Mouse (Mus musculus) yolk sac, embryonic 10.5 days (tissue): Measurements from ENCODE around the gene Fam173b.

Experiments
- DNase-seq: peaks from one replicate; pipeline ENCODE4 v3.0.0-alpha.2; 2017; ENCODE audit warnings: low spot score

Fam173b gene

DNA sequence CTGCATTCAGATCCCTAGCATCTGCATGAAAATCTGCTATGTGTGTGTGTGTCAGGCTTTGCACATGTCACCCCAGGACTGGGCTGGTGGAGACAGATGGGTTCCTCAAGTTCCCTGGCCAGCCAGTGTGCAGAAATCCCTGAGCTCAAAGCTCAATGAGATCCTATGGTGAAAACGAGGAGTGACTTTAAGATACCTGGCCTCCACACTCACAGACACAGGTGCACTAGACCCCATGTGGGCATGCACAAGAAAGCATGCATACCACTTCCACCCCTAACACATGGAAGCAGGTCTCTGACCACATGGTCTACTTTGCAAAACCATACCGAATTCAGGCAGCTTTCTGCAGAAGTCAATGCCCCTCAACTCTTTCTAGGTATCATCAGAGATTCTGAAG, 13.9 kb upstream of the Fam173b start:
- DNase-seq: no peak

DNA sequence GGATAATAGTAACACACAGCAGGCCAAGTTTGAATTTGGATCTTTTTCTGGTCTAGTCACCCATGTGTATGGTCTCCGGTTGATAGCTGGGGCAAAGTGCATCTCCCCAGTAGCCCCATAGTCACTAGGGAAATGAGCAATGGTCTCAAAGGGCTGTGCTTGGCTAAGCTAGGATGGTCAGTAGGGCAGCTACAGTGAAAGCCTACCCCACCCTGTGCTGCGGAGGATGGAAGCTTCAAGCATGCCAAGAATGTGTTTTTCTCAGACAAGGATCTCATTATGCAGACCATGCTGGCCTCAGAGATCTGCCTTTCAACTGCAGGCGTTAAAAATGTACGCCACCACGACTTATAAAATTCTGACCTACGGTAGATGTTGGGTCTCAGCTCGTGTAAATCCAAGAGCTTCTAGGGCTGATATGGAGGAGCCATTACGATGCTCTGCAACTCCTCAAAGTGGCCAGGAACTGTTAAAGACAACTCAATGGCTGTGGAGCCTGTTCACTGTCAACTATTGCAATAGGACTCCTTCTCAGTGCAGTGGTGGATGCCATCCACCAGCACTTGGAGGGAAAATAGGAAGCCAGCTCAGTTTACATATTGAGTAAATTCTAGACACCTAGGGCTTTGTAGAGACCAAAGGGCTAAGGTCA, 12.5 kb upstream of the Fam173b start:
- DNase-seq: peak; percentile 57

DNA sequence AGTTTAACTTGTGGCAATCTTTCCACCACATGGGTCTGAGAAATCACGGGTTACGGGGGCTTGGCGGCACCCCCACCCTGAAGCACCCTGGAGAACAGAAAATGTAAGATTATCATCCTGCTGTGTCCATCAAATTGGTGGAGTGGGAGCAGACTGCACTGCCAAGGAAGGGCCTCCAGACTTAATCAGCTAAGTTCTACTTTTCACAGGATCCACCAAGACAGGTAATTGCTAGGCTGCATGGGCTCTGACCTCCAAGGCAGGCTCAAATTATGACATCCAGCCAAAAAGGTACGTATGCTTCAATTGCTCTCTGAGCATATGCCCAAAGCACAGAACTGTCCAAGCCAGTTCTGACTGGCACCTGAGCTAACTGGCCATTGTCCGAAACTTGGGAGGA, 11.5 kb upstream of the Fam173b start:
- DNase-seq: no peak

DNA sequence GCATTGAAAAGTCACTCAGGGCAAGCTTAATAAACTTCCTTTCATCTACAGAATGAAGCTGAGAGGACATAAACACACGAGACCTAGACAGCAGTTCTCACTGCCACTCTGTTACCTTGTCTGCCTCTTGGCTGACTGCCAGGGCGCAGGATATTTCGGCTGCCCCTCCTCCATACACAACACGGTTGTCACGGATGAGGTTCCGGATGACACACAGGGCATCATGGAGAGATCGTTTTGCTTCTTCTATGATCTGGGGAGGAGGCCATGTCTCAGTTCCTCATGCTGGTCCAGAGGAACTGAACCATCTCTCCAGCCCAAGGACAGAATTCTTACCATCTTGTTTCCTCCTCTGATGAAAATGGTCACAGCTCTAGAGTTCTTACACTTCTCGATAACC, 9.1 kb upstream of the Fam173b start:
- no peak for DNase-seq

DNA sequence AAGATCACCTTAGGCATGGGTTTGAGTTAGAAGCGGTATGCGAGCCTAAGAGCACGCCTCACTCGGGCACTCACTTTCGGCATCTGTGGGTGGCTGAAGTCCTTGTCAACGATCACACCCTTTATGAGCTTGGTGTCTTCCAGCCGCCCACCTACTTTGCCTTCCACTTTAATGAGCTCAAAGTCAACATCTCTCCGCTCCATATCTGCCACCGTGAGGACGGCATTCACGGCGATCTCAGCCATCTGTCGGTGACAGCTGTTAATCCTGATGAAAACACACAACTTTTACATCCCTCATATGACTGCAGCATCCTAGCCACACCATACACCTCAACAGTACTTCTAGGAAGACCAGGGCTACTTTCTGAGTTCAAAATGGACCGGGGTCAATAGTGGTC, 7.4 kb upstream of the Fam173b start:
- no peak for DNase-seq

DNA sequence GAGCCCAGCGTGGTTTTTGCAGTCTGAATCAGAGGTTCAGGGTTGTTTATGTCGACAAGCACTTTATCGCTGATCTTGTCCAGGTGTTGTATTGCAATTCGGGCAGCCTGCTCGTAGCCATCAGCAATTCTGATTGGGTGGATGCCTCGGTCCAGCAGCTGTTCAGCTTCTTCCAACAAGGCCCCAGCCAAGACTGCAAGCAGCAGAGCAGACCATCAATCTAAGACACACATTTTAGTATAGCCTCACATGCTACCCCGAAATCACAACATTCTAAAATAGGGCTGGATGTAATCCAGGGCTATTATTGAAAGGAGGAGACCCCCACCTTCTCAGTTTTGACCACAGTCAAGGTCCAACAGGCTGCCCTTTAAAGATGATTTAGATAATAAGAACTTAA, 6.0 kb upstream of the Fam173b start:
- no peak for DNase-seq

DNA sequence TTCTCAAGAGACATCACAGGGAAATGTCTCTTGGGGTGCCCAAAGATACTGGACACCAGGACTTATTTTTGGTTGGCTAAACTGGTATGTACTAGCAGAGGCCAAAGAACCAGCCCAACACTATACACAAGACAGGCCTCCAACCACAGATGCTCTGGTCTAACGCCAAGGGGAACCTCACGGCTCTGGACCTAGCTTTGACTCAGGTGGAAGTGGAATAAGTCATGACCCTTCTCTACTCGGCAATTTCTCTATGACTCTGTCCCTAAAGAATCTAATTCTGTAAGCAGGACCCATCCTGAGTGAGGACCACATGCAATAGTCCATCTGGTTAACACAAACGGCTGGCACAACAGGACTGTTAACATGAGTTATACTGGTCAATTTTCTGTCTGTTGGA, 1.8 kb upstream of the Fam173b start:
- no peak for DNase-seq

DNA sequence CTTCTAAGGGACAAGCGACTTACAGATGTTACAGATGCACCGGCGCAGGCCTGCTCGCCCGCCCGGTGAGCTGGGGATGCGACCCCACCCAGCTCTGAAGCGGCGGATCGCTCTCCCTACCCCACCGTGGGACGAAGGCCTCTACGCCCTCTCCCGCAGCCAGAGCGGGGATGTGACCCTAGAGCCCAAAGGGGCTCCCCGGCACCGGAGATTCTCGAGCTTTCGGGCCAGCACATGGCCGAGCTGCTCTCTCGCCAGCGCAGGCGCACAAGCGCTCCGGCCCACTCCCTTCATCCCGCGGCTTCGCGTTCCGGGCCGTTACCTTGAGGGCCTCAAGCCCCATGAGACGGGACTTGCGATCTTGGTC, 390 bp upstream of the Fam173b start:
- no peak for DNase-seq

DNA sequence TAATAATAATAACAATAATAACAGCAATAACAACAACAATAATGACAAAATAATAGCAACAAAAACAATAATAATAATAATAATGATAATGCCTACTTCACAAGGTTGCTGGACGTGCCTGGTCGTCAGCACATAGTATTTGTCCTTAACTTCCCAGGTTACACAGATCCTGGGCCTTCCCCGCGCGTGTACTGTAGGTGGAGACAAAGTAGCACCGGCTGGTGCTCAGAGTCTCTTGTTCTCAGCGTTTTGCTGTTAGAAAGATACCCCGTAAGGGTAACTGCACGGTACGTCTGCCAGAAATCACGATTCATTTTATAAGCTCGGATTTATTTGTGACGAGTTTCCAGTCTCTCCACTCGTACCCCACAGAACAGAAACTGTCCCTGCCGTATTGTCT, 774 bp downstream of the Fam173b start:
- peak; percentile 64 for DNase-seq

DNA sequence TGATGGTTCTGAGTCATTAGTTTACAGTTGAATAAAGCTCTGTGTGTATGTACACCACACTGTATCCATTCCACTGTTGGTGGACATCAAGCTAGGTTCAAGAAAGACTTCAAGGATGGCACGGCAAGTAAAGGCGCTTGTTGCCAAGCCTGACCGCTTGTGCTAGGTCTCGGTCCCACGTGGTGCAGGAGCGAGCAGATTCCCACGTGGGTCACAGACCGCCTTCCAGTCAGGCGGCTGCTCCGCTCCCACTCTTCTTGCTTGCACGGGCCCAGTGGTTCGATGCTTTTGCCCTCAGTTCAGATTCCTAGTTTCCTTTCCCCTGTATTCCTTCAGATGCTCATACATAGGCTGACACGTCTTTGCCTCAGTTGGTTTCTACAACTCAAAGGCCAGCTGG, 1.5 kb downstream of the Fam173b start:
- no peak for DNase-seq

DNA sequence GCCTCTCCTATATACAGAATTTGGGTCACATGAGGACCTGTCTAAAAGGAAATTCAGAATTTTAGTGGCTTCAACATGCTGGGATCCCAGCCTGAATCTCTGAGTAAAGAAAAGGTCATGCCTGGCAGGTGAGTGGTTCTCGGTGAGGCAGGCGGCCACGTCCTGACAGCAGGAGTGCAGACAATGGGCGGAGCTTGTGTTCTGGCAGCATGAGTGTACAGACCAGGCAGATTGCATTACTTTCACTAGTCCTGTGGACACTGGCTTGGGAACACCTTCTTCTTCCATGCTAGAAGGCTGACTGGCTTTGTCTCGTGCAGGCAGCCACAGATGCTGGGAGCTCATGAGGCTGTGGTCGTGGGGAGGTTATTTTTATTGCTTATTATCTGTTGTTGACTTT, 5.2 kb downstream of the Fam173b start:
- DNase-seq: peak; percentile 39

DNA sequence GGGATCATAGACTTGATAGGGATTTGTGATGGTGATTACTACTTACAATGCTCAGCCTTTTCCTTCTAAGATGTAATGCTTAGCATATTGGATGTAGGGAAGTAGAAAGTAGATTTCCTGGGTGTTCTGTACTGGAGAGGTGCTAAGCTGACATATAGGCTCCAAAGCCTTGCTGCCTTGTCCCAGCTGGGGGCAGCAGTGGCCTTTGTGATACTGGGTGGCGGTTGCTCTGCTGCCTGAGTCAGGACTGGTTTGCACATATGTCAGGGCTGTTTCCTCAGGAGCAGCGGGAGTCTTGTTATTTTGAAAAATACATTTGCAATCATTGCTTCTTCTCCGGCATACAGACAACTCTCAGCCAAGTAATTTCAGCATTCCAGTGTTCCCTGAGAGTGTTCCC, 9.4 kb downstream of the Fam173b start:
- no peak for DNase-seq

DNA sequence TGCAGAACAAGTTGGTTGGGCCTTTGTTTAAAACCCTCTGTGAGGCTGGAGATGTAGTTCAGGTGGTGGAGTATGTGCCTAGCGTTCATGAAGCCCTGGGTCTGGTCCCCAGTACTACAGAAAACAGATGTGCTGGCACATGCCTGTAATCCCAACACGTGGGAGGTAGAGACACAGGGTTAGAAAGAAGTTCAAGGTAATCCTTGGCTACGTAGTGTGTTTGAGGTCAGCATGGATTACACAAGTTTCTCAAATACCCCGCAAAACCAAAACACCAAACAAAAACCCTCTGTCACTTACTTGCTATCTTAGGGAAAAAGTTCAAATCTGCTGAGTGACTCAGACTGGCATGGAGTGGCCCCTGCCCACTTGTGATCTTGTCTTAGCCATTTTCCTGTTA, 10.3 kb downstream of the Fam173b start:
- DNase-seq: no peak

DNA sequence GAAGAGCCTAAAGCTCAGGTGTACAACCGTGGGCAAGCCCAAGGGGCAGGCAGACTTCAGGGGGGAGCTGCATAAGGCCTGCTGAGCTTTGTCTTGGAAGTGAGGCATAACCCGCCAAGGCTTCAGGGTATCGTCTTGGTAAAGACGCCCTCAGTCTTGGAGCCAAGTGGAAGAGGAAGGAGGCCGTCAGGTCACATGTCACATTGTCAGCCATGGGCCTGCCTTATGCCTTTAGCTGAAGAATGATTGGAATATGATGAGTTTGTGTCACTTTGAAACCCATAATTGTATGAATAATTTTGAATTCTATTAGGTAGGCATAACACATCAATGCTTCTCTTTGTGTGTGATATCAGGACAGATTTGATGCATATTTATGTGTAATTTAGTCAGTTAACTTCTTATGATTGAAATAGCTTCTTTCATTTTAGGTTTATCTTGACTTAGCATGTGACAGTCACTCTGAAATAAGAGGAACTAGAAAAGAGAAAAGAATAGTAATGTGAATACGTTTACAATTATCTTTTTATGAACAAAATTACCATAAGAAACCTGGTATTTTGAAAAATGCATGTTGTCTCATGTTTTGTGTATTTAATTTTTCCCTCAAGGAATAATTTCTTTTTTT, 12.3 kb downstream of the Fam173b start:
- DNase-seq: no peak

DNA sequence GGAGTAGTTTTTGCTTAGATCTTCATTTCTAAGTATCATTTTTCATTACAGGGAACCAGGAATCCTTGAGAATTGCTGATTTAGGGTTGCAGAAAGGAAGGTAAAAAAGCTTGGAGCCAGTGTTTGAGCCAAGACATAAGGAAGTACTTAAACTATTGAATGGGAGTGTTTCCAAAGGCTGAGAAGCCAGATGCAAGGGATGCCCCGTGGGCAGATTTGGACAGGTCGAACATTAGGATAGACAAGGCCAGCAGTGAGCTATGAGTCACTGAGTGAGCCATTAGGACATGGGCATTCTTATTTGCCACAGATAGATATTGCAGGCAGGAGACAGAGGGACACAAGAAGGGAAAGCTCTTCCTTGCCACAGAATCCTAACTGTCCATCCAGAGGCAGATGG, 13.0 kb downstream of the Fam173b start:
- DNase-seq: no peak

DNA sequence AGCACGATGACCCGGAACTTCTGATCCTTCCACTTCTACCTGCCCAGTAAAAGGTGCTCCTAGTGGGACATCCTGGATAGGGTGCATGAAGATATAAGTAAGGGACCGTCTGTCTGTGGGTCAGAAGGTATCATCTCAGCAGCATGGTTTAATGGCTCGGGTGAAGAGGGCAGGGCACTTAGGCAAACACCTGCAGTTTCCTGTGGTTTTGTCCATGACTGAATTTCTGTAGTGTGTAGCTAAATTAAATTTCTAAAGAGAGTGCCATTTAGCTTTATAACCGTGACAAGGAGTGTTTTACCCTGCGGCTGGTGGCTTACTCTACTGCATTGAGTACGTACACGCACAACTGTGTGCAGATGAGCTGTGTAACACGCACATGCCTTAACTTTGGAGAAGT, 15.6 kb downstream of the Fam173b start:
- DNase-seq: no peak

DNA sequence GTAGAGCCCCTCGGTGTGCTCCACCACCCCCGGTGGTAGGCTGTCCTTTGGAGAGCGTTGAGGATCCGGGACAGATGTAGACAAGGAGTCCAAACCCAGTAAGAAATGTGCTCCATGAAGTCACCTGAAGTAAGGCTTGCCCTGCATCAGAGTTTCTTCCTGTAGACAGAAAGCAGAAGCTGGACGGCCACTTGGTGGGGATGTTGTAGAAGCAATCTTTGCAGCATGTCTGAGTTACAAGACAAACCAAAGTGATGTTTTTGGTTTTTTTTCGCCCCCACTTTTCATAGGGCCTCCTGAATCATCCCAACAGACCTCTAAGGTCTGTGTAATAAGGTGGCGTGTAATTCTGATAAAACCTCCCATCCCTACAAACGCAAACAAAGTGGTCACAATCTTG, 17.9 kb downstream of the Fam173b start:
- no peak for DNase-seq

DNA sequence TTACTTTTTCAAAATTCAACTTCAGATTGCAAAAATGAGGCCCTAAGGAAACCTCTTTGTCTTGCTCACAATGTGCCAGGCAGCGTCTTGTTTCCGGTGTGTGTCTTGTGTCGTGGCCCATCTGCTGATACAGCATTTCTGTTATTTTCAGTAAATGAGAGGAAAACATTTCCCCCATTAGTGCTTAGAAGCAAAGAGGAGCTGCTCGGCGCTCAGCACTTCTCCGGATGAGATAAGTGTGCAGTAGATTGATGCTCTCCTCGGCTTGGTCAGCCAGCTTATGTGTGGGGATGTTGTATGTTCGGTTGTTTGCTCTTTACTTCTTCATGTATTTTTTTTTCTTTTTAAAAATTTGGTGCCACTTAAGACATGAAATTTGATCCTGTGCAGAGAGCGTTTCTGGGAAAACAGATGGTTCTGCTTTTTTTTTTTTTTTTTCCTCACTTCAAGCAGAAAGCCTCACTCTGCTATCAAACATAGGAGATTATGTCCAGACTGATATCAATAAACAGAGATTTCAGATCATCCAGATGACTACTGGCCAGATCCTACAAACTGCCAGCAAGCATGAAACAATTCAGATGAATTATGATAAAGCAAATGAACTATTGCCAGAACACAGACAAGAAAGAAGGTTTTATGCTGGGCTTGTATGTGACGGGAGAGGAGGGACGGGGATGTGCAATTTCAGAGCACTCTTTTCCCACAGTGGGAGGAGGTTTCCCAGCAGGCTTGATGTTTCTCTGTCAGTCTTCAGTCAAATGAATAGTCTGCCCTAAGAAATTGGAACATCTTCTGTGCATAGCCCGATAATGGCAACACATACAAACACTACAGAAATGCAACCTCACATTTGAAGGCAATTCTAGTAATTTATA, 25.9 kb downstream of the Fam173b start:
- no peak for DNase-seq

DNA sequence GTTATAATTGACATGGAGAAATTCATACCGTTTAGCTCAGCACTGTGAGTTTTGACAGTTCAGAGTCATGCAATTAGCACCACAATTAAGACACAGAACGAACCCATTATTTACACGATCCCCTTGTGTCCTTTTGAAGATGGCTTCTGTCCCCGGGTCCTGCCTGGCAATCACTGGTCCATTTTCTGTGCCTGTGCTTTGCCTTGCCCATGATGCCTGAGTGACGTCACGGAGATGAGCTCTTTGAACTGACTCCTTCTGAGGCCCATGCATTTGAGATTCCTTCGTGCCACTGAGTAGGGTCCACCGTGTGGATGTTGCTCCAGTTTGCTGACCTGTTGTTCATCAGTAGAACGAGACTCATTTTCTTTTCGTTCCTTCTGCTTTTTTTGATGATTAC, 26.5 kb downstream of the Fam173b start:
- no peak for DNase-seq

DNA sequence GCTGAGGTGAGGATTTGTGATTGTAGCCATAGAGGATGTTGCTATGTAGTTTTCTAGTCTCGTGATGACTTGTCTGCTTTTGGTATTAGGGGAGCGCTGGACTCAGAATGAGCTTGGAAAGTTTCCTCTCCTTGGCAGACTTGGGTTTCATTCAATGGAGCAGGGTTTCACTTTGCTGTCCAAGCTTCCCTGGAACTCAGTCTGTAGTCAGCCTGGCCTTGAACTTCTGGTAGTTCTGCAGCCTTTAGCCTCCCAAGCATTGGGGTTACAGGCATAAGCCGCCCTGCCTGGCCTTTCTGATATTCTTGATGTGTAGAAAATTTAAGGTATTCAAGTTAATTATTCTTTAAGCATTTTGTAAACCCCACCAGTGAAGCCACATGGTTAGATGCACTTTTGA, 27.9 kb downstream of the Fam173b start:
- DNase-seq: no peak

DNA sequence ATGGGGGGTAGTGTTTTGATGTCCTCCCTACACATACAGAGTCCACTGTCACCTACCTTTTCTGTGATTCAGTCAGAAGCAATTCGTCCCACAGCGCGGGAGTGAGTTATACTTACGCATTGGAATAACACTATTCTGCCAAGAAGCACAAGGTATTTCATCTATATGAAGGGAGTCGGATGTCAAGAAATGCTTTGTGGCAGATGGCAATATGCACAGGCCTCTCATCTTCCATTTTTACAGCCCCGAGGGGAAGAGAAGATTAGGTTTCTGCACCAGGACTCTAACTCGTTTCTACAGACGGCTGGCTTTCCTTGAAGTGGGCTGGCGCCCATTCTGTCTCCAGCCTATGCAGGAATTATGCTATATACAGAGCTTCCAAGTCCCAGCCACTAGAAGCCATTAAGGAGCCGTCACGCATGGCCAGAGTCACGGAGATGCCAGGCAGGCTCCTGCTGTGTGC, 29.8 kb downstream of the Fam173b start:
- no peak for DNase-seq

DNA sequence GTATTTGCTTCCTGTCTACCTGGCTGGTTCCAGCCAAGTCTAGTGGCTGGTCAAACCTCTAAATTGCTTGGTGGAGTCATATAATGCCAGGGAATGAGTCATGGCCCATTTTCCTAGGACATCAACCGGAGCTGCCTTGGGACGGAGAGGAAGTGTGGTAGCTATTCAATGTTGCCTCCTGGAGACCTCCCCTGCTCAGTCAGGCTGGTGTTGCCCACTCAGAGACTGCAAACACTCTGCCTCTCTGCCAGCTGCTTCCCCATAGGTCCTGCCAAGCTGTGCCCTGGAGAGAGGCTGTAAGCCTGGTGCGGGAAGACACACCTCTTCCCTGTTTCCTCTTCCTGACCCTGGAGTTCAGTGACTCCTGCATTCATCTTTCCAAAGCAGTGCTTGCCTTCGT, 30.8 kb downstream of the Fam173b start:
- no peak for DNase-seq

DNA sequence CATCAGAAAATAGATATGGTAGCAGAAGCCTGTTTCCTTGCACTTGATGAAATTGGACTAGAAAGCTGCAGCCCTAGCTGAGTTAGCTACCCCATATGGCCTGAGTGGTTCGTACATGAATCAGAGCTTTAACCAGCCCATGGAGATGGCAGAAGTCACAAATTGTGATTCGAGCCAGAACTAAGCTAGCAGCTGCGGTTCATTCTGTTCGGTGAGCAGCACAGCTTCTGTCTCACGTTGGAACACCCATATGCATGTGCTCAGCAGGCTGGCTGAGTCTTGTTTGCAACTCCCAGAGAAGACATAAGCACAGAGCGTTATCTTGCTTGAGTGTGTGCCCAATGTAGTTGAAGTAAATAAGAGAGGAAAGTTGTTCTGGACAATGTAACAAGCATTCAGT, 32.9 kb downstream of the Fam173b start:
- DNase-seq: no peak
